Mouse (Mus musculus) brain, embryonic 14.5 days (tissue): ENCODE results near the gene Il11.

ENCODE experiments used
- CTCF ChIP-seq: fragments of 200-500 bp; IDR thresholded peaks from 2 replicates; pipeline ENCODE4 v1.5.1; 2012; ENCODE audit warnings: inconsistent platforms, mild to moderate bottlenecking, moderate library complexity, borderline replicate concordance; ENCODE audit not compliant: insufficient read depth, insufficient read length; ENCODE audit errors: extremely low read depth
- POLR2A ChIP-seq: fragments of 200-500 bp; IDR thresholded peaks from 2 replicates; pipeline ENCODE4 v1.6.1; 2012; ENCODE audit warnings: mild to moderate bottlenecking, inconsistent platforms, borderline replicate concordance; ENCODE audit not compliant: poor library complexity, insufficient read depth, insufficient read length, severe bottlenecking; ENCODE audit errors: extremely low read depth

DNA sequence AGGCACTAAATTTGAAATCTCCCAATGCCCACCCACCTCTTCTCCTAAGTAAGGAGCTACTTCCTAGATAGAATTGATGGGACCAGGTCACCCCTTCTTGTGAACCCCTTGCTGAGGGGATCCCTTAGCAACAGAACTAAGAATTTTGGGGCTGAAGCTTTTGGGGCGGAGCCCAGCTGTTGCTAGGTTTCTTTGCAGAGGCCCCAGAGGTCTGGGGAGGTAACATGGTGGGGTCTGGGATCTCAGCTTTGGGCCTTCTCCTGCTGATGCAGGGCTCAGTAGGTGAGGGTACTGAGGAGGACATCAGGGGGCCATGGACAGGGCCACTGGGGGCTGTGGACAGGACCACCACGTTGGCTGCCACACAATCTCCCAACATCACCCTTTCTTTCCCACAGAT, at the start of gene Il11, which contains the start of gene Tmem190:
- no peak for TF ChIP-seq CTCF
- TF ChIP-seq POLR2A = no peak
